Mouse (Mus musculus): ENCODE data around the gene Gatad2b.
"Not testable (repeated sequence)": the region's sequence is repeated elsewhere in the genome, so short reads cannot be mapped to it uniquely, and the experiment has no call there.

Gene Gatad2b

GRCm38 (mm10) chr3:90292345-90293275, at the start of gene Gatad2b:
TSS of gene Gatad2b (plus strand) at chr3:90293178.
- peak; percentile 100 for DNase-seq

- DNase-seq = no peak
Measured at GRCm38 (mm10) chr3:90245406-90245805, 47.6 kb upstream of the Gatad2b start.

GRCm38 (mm10) chr3:90247630-90247959, 45.4 kb upstream of the Gatad2b start:
- no peak for DNase-seq

GRCm38 (mm10) chr3:90247960-90248745, 44.8 kb upstream of the Gatad2b start, which contains the start of gene Slc39a1:
TSS of gene Slc39a1 (plus strand) at chr3:90248172.
- DNase-seq = peak; percentile 99

- DNase-seq = peak; percentile 53
Measured at GRCm38 (mm10) chr3:90248746-90249100, 44.3 kb upstream of the Gatad2b start.

GRCm38 (mm10) chr3:90250791-90251190, 42.2 kb upstream of the Gatad2b start:
- no peak for DNase-seq

- DNase-seq = not testable (repeated sequence)
Measured at GRCm38 (mm10) chr3:90251731-90252226, 41.2 kb upstream of the Gatad2b start.

GRCm38 (mm10) chr3:90252659-90253058, 40.3 kb upstream of the Gatad2b start:
- not testable (repeated sequence) for DNase-seq

- not testable (repeated sequence) for DNase-seq
Measured at GRCm38 (mm10) chr3:90253174-90253573, 39.8 kb upstream of the Gatad2b start.

- peak; percentile 99 for DNase-seq
Measured at GRCm38 (mm10) chr3:90253653-90254418, 39.1 kb upstream of the Gatad2b start, which contains the start of gene Crtc2. TSS of gene Crtc2 (plus strand) at chr3:90254163.

- peak; percentile 7 for DNase-seq
Measured at GRCm38 (mm10) chr3:90254419-90255193, 38.4 kb upstream of the Gatad2b start.

GRCm38 (mm10) chr3:90255194-90255565, 37.8 kb upstream of the Gatad2b start:
- no peak for DNase-seq

- no peak for DNase-seq
Measured at GRCm38 (mm10) chr3:90255784-90256353, 37.1 kb upstream of the Gatad2b start.

- DNase-seq = no peak
Measured at GRCm38 (mm10) chr3:90256731-90257530, 36.0 kb upstream of the Gatad2b start.

- no peak for DNase-seq
Measured at GRCm38 (mm10) chr3:90258521-90258920, 34.5 kb upstream of the Gatad2b start.

- no peak for DNase-seq
Measured at GRCm38 (mm10) chr3:90263121-90263771, 29.7 kb upstream of the Gatad2b start.

- no peak for DNase-seq
Measured at GRCm38 (mm10) chr3:90264687-90265033, 28.3 kb upstream of the Gatad2b start.

GRCm38 (mm10) chr3:90265034-90265931, 27.7 kb upstream of the Gatad2b start, which contains the start of gene Dennd4b:
TSS of gene Dennd4b (plus strand) at chr3:90265185.
- peak; percentile 94 for DNase-seq
